Mouse (Mus musculus) lung, embryonic 14.5 days (tissue): ENCODE results near the gene Mef2d. TPM values are rescaled to one million over a fixed set of nuclear protein-coding genes. Genes with fewer than 3 reads are reported as not detected.
A peak's percentile ranks its signal among the peaks of the same experiment; 100 is the strongest.

Experiments
- ATAC-seq: fragments of 200-750 bp; cut with Nextera tagmentation; 2 replicates; pipeline ENCODE4 v1.8.0; 2017; ENCODE audit warnings: mild to moderate bottlenecking, moderate TSS enrichment, moderate library complexity; ENCODE audit not compliant: insufficient read depth
- DNase-seq: peaks from one replicate; pipeline ENCODE4 v3.0.0-alpha.2; 2015
- H3K27ac ChIP-seq: fragments of 300-500 bp; sonication (generic); 2 replicates; pipeline ENCODE4 v1.5.1; 2014; ENCODE audit warnings: low read depth, mild to moderate bottlenecking, moderate library complexity
- H3K27me3 ChIP-seq: fragments of 300-500 bp; sonication (generic); 2 replicates; pipeline ENCODE4 v1.6.1; 2014; ENCODE audit warnings: low read length, control low read depth; ENCODE audit not compliant: insufficient read depth
- H3K36me3 ChIP-seq: fragments of 300-500 bp; sonication (generic); 2 replicates; pipeline ENCODE4 v1.6.1; 2014; ENCODE audit warnings: control low read depth; ENCODE audit not compliant: insufficient read depth
- H3K4me1 ChIP-seq: fragments of 300-500 bp; sonication (generic); 2 replicates; pipeline ENCODE4 v1.6.1; 2014; ENCODE audit warnings: antibody characterized with exemption, control low read depth; ENCODE audit not compliant: insufficient read depth
- H3K4me2 ChIP-seq: fragments of 300-500 bp; sonication (generic); 2 replicates; pipeline ENCODE4 v1.6.1; 2014; ENCODE audit warnings: mild to moderate bottlenecking
- H3K4me3 ChIP-seq: fragments of 300-500 bp; sonication (generic); 2 replicates; pipeline ENCODE4 v1.5.1; 2014; ENCODE audit warnings: low read depth, low read length
- H3K9ac ChIP-seq: fragments of 300-500 bp; sonication (generic); 2 replicates; pipeline ENCODE4 v1.6.1; 2014
- H3K9me3 ChIP-seq: fragments of 300-500 bp; sonication (generic); 2 replicates; pipeline ENCODE4 v1.6.1; 2016; ENCODE audit warnings: low read depth, low read length, control low read depth
- CTCF ChIP-seq: IDR thresholded peaks from 2 replicates; pipeline ENCODE4 v1.5.1; 2016; ENCODE audit warnings: antibody characterized with exemption, low read depth
- WGBS: fragments of 180-500 bp; shearing (Covaris S2); extraction: QIAGEN DNeasy Blood & Tissue Kit; methylation state at CpG from one replicate; pipeline ENCODE4 v1.1.7; 2014; 5-methylcytosine and 5-hydroxymethylcytosine counted together
- polyA plus RNA-seq: library from polyadenylated mRNA; unstranded; fragments of >200 nt; fragmentation: Nextera tagmentation; extraction: Ambion mirVana; gene quantifications from 2 replicates; pipeline ENCODE4 v1.2.1, GENCODE M21; 2014

Gene Mef2d
- polyA plus RNA-seq, 1 experiment from 2014 or later, result 25.4 TPM

GRCm38 (mm10) chr3:88136945-88137494 lies 5.2 kb upstream of the Mef2d start:
- Histone ChIP-seq H3K4me1 (peaks cover 24% of the 10 kb centered on the region), H3K4me2 (peak overlapping the region; percentile 97), H3K27ac (no peak overlapping the region), H3K9me3 (no peaks in the 10 kb centered on the region), H3K36me3 (no peaks in the 10 kb centered on the region), H3K27me3 (no peaks in the 10 kb centered on the region), H3K4me3 (peak overlapping the region; percentile 59; the same call in 1 of the 2 replicates), H3K9ac (no peak overlapping the region)
- 68% methylated on average over 4 of the region's 4 CpGs for WGBS
- DNase-seq (no peak), ATAC-seq (no peak)
- TF ChIP-seq CTCF, result no peak

GRCm38 (mm10) chr3:88137821-88138220 lies 4.4 kb upstream of the Mef2d start:
- no peak for ATAC-seq
- DNase-seq, result peak; percentile 54
- Histone ChIP-seq H3K9me3 (no peaks in the 10 kb centered on the region), H3K27me3 (no peaks in the 10 kb centered on the region), H3K27ac (peak overlapping the region; percentile 99), H3K4me3 (peak overlapping the region; percentile 59), H3K4me1 (peaks cover 24% of the 10 kb centered on the region), H3K9ac (peak overlapping the region; percentile 72), H3K36me3 (no peaks in the 10 kb centered on the region), H3K4me2 (peak overlapping the region; percentile 97)
- no peak for TF ChIP-seq CTCF
- WGBS, result 4% methylated on average over 3 of the region's 3 CpGs

- Histone ChIP-seq H3K4me1 (peaks cover 24% of the 10 kb centered on the region), H3K4me2 (peak overlapping the region; percentile 97), H3K27me3 (no peaks in the 10 kb centered on the region), H3K9ac (peak overlapping the region; percentile 72), H3K4me3 (peak overlapping the region; percentile 59), H3K27ac (peak overlapping the region; percentile 99), H3K9me3 (no peaks in the 10 kb centered on the region), H3K36me3 (no peaks in the 10 kb centered on the region)
- peak; percentile 71 for ATAC-seq
- DNase-seq, result peak; percentile 97
- under 1% methylated on average over 32 of the region's 32 CpGs for WGBS
- no peak for TF ChIP-seq CTCF
Measured at GRCm38 (mm10) chr3:88138336-88139242, 3.6 kb upstream of the Mef2d start.

GRCm38 (mm10) chr3:88139243-88140177 lies 2.7 kb upstream of the Mef2d start:
- Histone ChIP-seq H3K9ac (peak overlapping the region; percentile 72), H3K4me2 (peak overlapping the region; percentile 97), H3K27me3 (no peaks in the 10 kb centered on the region), H3K4me1 (peaks cover 32% of the 10 kb centered on the region), H3K4me3 (peak overlapping the region; percentile 59), H3K27ac (peak overlapping the region; percentile 99), H3K36me3 (no peaks in the 10 kb centered on the region), H3K9me3 (no peaks in the 10 kb centered on the region)
- ATAC-seq (no peak), DNase-seq (no peak)
- no peak for TF ChIP-seq CTCF
- 15% methylated on average over 25 of the region's 25 CpGs for WGBS

- H3K4me3 ChIP-seq, result peak overlapping the region; percentile 59
- WGBS, result 11% methylated on average over 11 of the region's 11 CpGs
Measured at GRCm38 (mm10) chr3:88140178-88140902, 1.8 kb upstream of the Mef2d start.

GRCm38 (mm10) chr3:88140903-88141430 lies 1.2 kb upstream of the Mef2d start:
- Histone ChIP-seq H3K9ac (no peak overlapping the region; the same call in 1 of the 2 replicates), H3K36me3 (no peaks in the 10 kb centered on the region), H3K27me3 (no peaks in the 10 kb centered on the region), H3K4me3 (0 out of 2 replicates have a peak overlapping the region, but pooled peaks have one; percentile 89), H3K4me1 (peaks cover 45% of the 10 kb centered on the region), H3K27ac (peak overlapping the region; percentile 99), H3K9me3 (no peaks in the 10 kb centered on the region), H3K4me2 (peak overlapping the region; percentile 97)
- ATAC-seq, result no peak
- no peak for TF ChIP-seq CTCF
- 32% methylated on average over 6 of the region's 6 CpGs for WGBS
- DNase-seq, result peak; percentile 9

More at GRCm38 (mm10) chr3:88140178-88140902, 1.8 kb upstream of the Mef2d start:
- Histone ChIP-seq H3K27me3 (no peaks in the 10 kb centered on the region), H3K4me2 (peak overlapping the region; percentile 97), H3K9me3 (no peaks in the 10 kb centered on the region), H3K27ac (peak overlapping the region; percentile 99), H3K4me1 (peaks cover 40% of the 10 kb centered on the region), H3K36me3 (no peaks in the 10 kb centered on the region), H3K9ac (no peak overlapping the region; the same call in 1 of the 2 replicates)
- TF ChIP-seq CTCF, result no peak
- peak; percentile 84 for DNase-seq
- ATAC-seq, result no peak
